Mouse (Mus musculus): ENCODE results near the gene Cerk.

GRCm38 (mm10) chr15:86097871-86098270, 88.1 kb downstream of the Cerk start:
- TF ChIP-seq POLR2A (IDR thresholded peaks at IDR 0.05; ENCODE audit: borderline replicate concordance, extremely low read depth, low read depth, low read length) = no peak
- TF ChIP-seq CTCF (IDR thresholded peaks at IDR 0.05; ENCODE audit: insufficient read depth, low read length) = no peak

Measured in lung, adult 2 months (tissue).